Mouse (Mus musculus): Measurements from ENCODE around the gene Nufip1.

Nufip1 gene

DNA sequence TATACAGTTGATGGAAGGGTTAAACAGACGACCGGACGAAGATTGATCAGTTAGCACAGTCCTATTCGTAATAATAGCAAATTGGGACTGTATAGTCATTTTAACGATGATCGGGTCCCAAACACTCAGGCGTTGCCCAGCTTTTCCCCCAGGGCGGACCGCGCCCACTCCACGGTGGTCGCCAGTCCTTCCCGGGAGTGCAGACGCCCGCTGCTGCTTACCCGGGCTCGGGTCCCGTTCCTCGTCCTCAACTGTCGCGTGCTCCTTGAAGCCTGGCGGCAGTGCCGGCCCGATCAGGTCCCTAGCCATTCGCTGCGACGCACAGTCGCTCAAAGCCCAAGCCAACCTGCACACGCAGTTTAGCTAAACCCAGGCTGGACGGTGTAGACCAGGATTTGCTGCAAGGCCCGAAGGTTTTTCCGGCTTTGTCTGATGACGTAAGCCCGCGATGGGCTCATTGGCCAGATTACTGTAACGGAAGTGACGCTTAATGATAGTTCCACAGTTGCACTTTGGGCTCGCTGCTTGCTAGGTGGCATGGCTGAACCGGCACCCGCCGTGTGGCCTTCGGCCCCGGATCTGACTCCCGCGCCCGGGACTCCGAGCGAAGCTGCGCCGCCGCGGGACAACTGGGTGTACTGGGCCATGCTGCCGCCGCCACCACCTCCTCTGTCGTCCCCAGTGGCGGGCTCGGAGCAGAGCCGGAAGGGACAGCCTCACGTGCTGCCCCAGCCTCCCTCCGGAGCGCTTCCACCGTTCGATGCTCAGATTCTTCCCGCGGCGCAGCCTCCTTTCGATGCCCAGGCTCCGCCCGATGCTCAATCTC is at the start of gene Nufip1, which contains the start of gene Gpalpp1:
TSS of gene Nufip1 (plus strand) at position 496 of the 826 bp plus-strand sequence.
TSS of gene Gpalpp1 (minus strand) at position 365 of the 826 bp plus-strand sequence.
- DNase-seq = peak; percentile 89

- no peak for DNase-seq
Observed at GRCm38 (mm10) chr14:76067237-76067636, 43.5 kb upstream of the Nufip1 start.

GRCm38 (mm10) chr14:76068296-76068695 is 42.4 kb upstream of the Nufip1 start:
- no peak for DNase-seq

DNA sequence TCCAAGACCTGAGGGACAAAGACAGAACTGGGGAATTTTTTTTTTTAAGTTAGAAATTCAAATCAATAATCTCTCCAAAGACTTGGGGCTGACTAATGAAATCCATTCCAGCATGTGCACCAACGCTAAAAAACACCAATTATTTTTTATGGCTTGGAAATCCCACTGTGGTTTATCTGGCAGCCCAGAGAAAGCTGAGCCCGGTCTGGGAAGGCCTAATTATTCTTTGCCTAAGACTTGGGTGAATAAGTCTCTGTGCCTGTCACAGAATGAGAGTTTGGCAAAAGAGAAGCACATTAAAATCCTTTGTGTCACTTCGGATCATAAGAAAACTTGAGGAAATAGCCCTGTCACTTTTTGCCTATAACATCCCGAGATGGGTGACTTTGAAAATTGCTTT is 41.4 kb upstream of the Nufip1 start:
- DNase-seq = no peak

DNA sequence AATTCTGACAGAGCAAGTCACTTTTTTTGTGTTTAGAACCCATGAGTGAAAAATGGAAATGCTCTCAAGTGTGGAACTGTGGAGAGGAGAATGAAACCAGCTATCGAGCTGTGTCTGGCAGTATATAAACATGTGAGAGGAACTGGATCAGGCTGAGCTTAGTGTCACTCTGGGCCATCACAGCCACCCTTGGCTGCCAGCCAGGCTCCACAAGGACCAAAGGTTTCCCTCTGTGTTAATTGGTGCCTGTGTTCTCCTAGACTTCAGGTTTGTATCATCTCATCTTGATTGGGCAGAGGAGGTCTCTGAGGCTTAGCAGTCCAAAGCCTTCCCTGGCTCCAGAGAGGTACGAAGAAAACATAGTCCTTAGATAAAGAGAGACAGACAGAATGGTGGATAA is 38.1 kb upstream of the Nufip1 start:
- no peak for DNase-seq

GRCm38 (mm10) chr14:76074206-76074605 is 36.5 kb upstream of the Nufip1 start:
- no peak for DNase-seq

DNA sequence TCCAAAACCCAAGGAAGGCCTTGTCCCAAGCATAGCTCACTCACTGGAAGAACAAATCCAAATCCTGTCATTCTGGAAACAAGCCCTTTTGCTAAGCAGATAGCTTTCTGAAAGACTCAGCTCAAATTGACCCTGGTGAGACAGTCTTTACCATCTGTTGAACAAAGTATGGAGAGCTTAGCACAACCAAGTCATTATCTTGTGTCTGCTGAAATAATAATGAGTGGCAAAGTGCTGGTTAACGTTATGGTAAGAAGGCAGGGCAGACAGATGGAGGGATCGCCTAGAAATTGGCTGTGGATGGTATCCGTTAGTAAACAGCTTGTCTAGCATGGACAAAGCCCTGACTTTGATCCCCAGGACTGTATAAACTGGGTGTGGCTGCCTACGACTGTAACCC is 35.0 kb upstream of the Nufip1 start:
- no peak for DNase-seq

DNA sequence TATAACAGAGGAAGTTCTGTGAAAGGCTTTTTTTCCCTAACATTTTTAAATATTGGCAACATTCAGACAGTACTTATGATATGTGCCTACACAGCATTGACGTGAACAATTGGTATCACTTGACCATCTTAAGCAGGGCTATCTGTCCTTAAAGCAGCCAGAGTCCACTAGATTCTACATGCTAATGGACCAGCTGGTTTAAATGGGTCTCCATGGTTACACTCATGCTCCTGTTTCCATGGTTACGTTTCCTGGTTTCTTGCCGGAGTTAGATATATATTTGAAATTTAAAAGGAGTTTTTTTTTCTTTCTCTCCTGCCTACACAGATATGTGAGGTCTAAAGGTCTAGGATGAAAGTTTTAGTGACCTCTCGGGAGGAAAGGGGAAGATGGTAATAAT is 34.1 kb upstream of the Nufip1 start:
- no peak for DNase-seq

DNA sequence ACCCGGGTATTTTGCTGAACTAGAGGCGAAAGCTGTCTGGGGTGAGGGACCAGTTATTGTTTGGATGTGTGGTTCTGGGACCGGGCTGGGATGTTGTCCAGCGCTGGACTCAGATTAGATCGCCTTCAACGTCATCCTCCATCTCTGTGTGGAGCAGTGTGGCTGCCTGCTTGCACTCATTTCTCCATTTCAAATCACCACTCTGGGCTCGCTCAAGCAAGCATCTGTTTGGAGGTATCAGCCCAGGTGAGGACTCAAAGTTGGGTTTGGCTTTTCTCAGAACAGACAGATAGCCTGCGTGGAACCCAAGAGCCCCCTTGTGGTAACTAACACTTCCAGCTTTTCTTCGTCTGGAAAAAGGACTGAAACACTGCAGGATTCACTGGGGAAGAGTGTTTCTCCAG is 33.6 kb upstream of the Nufip1 start:
- no peak for DNase-seq

DNA sequence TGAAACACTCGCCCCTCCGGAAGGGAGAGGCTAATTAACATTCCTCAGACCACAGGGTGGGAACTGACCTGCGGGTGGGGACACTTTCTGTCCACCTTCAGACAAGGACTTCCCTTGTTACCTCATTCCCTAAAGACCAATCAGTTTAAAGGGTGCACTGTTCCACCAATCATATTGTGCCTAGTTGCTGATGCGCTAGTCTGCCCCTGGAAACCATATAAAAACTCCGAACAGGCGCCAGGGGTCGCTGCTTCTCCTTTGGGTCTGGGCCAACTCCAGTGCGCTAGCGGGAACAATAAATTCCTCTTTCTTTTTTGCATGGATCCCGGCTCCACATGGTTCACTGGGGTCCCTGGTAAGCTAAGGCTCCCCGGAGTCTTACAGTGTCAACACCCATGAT is 29.2 kb upstream of the Nufip1 start:
- no peak for DNase-seq

DNA sequence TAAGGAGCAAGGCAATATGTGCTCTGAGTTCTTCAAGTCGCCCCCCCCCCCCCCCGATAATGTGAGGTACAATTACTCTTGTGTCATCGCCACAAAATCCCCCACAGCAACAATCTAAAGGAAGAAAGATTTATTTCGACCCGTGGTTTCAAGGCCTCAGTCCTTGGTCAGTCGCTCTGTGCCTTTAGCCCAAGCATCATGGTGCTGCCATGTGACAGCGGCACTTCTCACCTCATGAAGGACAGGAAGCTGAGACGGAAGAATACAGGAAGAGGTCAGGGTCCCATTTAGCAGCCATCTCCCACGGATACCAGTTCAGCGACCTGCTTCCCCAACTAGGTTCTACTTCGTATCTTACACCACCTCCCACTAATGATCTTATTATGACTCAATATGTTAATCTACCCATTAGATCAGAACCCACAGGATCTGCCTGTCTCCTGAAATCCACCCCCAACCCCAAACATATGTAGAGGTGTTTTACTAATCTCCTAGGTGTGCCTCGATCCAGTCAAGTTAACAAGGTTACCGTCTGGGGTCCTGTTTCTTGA is 28.5 kb upstream of the Nufip1 start:
- DNase-seq = no peak

- no peak for DNase-seq
Observed at GRCm38 (mm10) chr14:76084188-76084587, 26.5 kb upstream of the Nufip1 start.

DNA sequence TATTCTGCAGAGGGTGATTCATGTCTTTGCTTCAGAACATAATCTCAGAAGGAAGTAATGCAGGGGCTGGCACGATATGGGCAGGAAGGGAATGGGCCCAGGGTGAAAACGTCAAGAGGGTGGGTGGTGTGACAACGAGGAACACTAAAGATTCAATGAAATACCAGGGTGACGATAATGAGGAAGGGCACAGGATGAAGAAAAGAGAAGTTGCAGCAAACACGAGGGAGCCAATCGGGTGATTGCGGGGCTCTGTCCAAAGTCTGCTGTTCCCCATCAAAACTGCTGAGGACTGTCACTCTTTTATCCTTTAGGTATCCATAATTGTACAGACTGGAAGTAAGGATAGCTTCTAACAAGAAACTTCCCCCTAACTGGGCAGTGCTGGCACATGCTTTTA is 13.4 kb upstream of the Nufip1 start:
- no peak for DNase-seq

GRCm38 (mm10) chr14:76097815-76098214 is 12.9 kb upstream of the Nufip1 start:
- no peak for DNase-seq

- no peak for DNase-seq
Observed at GRCm38 (mm10) chr14:76099543-76099942, 11.1 kb upstream of the Nufip1 start.

- no peak for DNase-seq
Observed at GRCm38 (mm10) chr14:76115744-76116143, 5.1 kb downstream of the Nufip1 start.

GRCm38 (mm10) chr14:76118963-76119362 is 8.3 kb downstream of the Nufip1 start:
- no peak for DNase-seq

DNA sequence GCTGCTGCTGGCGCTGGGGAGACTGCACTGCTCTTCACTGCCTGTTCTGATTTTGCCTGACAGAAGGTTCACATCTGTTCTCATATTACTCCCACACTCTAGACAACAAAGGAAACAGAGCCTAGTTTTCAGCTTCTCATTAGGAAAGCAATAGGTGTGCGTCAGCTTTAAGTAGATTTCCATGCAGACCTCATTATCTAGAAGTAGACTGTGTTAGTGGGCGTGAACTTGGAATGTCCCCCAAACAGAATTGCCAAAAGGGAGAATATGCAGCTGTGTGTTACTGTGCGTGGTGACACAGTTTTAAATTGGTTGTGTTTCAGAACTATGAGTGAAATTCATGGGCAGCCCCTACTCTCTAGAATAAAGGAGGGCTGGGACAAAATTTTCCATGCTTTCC is 9.8 kb downstream of the Nufip1 start:
- DNase-seq = no peak

- no peak for DNase-seq
Observed at GRCm38 (mm10) chr14:76121901-76122662, 11.4 kb downstream of the Nufip1 start.

GRCm38 (mm10) chr14:76122663-76123058 is 12.0 kb downstream of the Nufip1 start:
- DNase-seq = no peak

- DNase-seq = no peak
Observed at GRCm38 (mm10) chr14:76127311-76127710, 16.6 kb downstream of the Nufip1 start.

- DNase-seq = no peak
Observed at GRCm38 (mm10) chr14:76128174-76128573, 17.5 kb downstream of the Nufip1 start.

GRCm38 (mm10) chr14:76134975-76135374 is 24.3 kb downstream of the Nufip1 start:
- no peak for DNase-seq

GRCm38 (mm10) chr14:76145248-76145647 is 34.6 kb downstream of the Nufip1 start:
- no peak for DNase-seq

All from cerebellum, adult 11-12 months (tissue).